Mouse (Mus musculus) layer of hippocampus, postnatal 36 days (tissue): Measurements from ENCODE around the gene Hist1h1a. TPM values are rescaled to one million over a fixed set of nuclear protein-coding genes. Genes with fewer than 3 reads are reported as not detected.

Source experiments
- microRNA-seq, 2 experiments: library from miRNA; unstranded; fragments of <30 nt; microRNA quantifications; one replicate each; pipeline ENCODE4 v1.2.0; 2021
- total RNA-seq, 2 experiments: library from RNA; stranded (reverse); gene quantifications; 2 replicates each; pipeline ENCODE4 v1.2.3; 2021

Gene Hist1h1a
- total RNA-seq, 2 experiments from 2014 or later = 17.0 to 19.5 TPM

Small RNAs within 50 kb of the gene (microRNA-seq; reads per million reads assigned to microRNA genes)
- gene Gm44314 (0 reads per million in 2 experiments), gene Gm44484 (0 reads per million in 2 experiments)

Other genes with a start within 250 kb of the Hist1h1a start
- gene Hist1h4h, start 232.6 kb upstream of the Hist1h1a start, total RNA-seq = 100 to 1,000 TPM; 363 to 377 TPM
- gene Hist1h2af, start 229.8 kb upstream of the Hist1h1a start, total RNA-seq = 10 to 100 TPM; 12.2 to 14.4 TPM
- 1 to 10 TPM; 3.9 to 4.9 TPM for gene Hist1h3g, start 228.2 kb upstream of the Hist1h1a start, total RNA-seq
- gene Hist1h2bh, start 220.3 kb upstream of the Hist1h1a start, total RNA-seq = 1 to 10 TPM; 1.1 to 1.2 TPM
- gene Hist1h3f, start 219.6 kb upstream of the Hist1h1a start, total RNA-seq = 10 to 100 TPM; 16.2 to 17.4 TPM
- gene Hist1h4f, start 212.0 kb upstream of the Hist1h1a start, total RNA-seq = 100 to 1,000 TPM; 143 to 156 TPM
- gene Hist1h1d, start 210.4 kb upstream of the Hist1h1a start, total RNA-seq = 1 to 10 TPM; 4.3 to 6.0 TPM
- 10 to 100 TPM; 47.8 to 49.2 TPM for gene Hist1h3e, start 201.3 kb upstream of the Hist1h1a start, total RNA-seq
- 1 to 10 TPM; 5.6 to 6.4 TPM for gene Hist1h2ae, start 192.4 kb upstream of the Hist1h1a start, total RNA-seq
- 10 to 100 TPM; 74.7 to 86.4 TPM for gene Hist1h2bg, start 192.3 kb upstream of the Hist1h1a start, total RNA-seq
- 10 to 100 TPM; 30.2 to 30.9 TPM for gene Hist1h2bf, start 189.5 kb upstream of the Hist1h1a start, total RNA-seq
- gene Hist1h2ad, start 189.3 kb upstream of the Hist1h1a start, total RNA-seq = 1 to 10 TPM; 5.2 to 9.9 TPM
- 10 to 100 TPM; 12.8 to 15.5 TPM for gene Hist1h3d, start 187.9 kb upstream of the Hist1h1a start, total RNA-seq
- 100 to 1,000 TPM; 132 to 135 TPM for gene Hist1h4d, start 182.1 kb upstream of the Hist1h1a start, total RNA-seq
- 10 to 100 TPM; 12.0 to 12.3 TPM for gene Hist1h2be, start 142.5 kb upstream of the Hist1h1a start, total RNA-seq
- gene Hist1h1e, start 141.1 kb upstream of the Hist1h1a start, total RNA-seq = 10 to 100 TPM; 42.1 to 46.4 TPM
- 1 to 10 TPM; 2.7 to 3.5 TPM for gene Hist1h2ac, start 79.7 kb upstream of the Hist1h1a start, total RNA-seq
- 10 to 100 TPM; 50.8 to 57.7 TPM for gene Hist1h2bc, start 79.5 kb upstream of the Hist1h1a start, total RNA-seq
- gene Hist1h1t, start 67.9 kb upstream of the Hist1h1a start, total RNA-seq = not detected
- gene Hist1h4c, start 65.2 kb upstream of the Hist1h1a start, total RNA-seq = 10 to 100 TPM; 95.4 to 98.7 TPM
- gene Hfe, start 52.8 kb upstream of the Hist1h1a start, total RNA-seq = 1 to 10 TPM; 1.7 to 3.0 TPM
- 10 to 100 TPM; 52.8 to 55.3 TPM for gene Hist1h1c, start 24.9 kb upstream of the Hist1h1a start, total RNA-seq
- gene Hist1h3c, start 18.1 kb upstream of the Hist1h1a start, total RNA-seq = 1 to 10 TPM; 2.5 to 5.2 TPM
- 10 to 100 TPM; 23.0 to 24.2 TPM for gene Hist1h2bb, start 16.9 kb upstream of the Hist1h1a start, total RNA-seq
- 10 to 100 TPM; 29.8 to 37.0 TPM for gene Hist1h2ab, start 12.5 kb upstream of the Hist1h1a start, total RNA-seq
- 10 to 100 TPM; 15.0 to 21.4 TPM for gene Hist1h3b, start 11.4 kb upstream of the Hist1h1a start, total RNA-seq
- 10 to 100 TPM; 83.9 to 89.6 TPM for gene Hist1h4b, start 6.7 kb upstream of the Hist1h1a start, total RNA-seq
- gene Hist1h4a, start 2.4 kb upstream of the Hist1h1a start, total RNA-seq = 10 to 100 TPM; 35.4 to 47.1 TPM
- gene Hist1h3a, start 1.3 kb upstream of the Hist1h1a start, total RNA-seq = 10 to 100 TPM; 37.3 to 46.3 TPM
- under 1 TPM in 1 of 2 experiments, not detected in 1; 0.18 TPM for gene Trim38, start 6.2 kb downstream of the Hist1h1a start, total RNA-seq
- under 1 TPM in 1 of 2 experiments, not detected in 1; 0.23 TPM for gene Slc17a2, start 43.3 kb downstream of the Hist1h1a start, total RNA-seq
- gene Slc17a3, start 75.8 kb downstream of the Hist1h1a start, total RNA-seq = not detected
- gene Slc17a1, start 104.1 kb downstream of the Hist1h1a start, total RNA-seq = not detected
- not detected for gene Slc17a4, start 151.3 kb downstream of the Hist1h1a start, total RNA-seq
- not detected for gene Hist1h2ba, start 170.5 kb downstream of the Hist1h1a start, total RNA-seq
- not detected for gene Hist1h2aa, start 170.8 kb downstream of the Hist1h1a start, total RNA-seq
- 1 to 10 TPM in 1 of 2 experiments, under 1 TPM in 1; 0.99 to 1.2 TPM for gene Scgn, start 227.5 kb downstream of the Hist1h1a start, total RNA-seq